Mouse (Mus musculus): Measurements from ENCODE around the gene Irf4.
A peak's percentile ranks its signal among the peaks of the same experiment; 100 is the strongest.

The Irf4 gene

DNA sequence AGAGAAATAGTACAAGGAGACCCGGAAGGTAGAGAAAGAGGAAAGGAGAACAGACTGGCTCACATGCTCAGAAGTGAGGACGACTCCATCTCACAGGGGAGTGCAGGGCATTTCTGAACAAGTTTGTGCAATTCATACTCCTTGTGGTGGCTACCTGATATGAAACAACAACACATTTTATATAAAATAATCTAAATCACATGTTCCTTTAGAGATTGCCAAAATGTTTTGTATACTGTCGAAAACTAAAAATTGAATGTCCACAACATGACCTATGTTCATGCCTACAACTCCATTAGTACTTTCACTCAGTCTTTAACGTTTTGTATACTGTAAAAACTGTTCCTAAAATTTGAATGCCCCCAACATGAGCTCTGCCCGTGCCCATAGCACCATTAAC, 7.9 kb upstream of the Irf4 start:
- no peak for DNase-seq

GRCm38 (mm10) chr13:30742411-30742970, 6.5 kb upstream of the Irf4 start:
- DNase-seq = no peak

DNA sequence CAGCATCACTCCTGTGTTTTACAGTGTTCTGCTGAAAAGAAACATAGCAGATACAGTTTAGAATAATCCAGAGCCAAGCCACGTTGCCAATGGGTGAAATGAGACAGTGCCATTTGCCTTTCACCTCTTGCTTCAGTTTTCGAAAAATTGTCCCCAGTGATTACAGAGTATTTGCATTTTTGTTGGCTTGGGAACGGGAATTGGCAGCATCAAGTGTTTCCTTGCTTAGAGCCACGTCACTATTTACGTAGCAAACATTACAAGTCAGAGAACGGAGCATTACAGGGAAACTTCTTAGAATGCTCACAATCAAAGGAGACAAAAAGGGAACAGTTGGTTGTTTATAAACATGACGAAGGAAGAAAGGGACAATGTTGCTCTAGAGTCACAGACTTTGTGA, 3.9 kb upstream of the Irf4 start:
- DNase-seq = no peak

DNA sequence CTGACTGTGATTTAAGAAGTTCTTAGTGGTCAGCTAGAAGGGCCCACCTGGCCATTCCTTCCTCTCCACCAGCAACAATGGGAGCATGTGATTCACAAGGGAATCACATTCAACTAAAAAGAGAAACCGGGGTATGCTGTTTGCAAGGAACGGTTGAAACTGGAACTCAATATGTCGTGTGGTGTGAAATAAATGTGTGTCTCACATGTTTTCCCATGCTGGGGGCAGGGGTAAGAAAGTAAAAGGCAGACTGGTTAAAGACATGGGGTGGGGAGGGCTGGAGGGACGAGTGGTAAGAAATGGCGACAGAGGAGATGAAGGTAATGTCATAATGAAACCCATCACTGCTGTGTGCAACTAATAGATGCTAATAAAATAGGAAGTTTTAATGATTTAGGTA, 2.0 kb upstream of the Irf4 start:
- DNase-seq = no peak

DNA sequence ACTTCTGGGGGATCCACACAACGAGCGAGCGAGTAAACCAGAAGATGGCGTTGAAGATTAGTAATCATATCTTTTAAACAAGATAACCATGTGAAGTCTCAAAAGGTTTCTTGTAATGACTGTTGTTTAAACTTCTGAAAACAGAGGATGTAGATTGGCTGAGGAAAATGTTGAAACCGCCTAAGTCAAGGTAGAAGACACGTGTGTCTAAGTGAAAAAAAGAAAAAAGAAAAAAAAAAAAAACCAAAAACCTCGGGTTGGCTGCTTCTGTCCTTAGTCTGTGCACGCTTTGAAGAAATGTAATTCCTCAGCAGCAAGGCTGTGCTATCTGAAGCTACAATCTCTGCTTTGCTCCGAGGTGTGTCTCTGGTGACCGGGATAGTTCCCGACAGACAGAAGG, 1.5 kb upstream of the Irf4 start:
- no peak for DNase-seq

DNA sequence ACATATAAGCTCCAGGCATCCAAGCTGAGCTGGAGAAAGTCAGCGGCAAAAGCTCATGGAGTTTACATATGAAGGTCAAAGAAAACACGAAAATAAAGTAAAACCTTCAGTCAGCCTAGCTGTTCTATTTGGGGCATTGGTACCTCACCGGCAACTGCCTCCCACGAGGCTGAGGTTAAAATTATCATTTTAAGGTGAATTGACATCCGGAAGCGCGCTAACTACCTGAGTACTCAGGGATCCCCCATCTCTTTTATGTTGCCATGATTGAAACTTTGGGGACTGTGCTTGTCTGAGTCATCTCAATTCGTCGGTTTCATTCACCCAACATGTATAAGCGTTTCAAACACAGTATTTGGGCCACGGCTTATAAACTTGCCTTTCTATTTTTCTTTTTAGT, 705 bp upstream of the Irf4 start:
- no peak for DNase-seq

- no peak for DNase-seq
These were observed 623 bp downstream of the Irf4 start for GRCm38 (mm10) chr13:30749557-30750141.

- DNase-seq = no peak
These were observed 1.7 kb downstream of the Irf4 start for GRCm38 (mm10) chr13:30750461-30751303.

- DNase-seq = no peak
These were observed 2.2 kb downstream of the Irf4 start for GRCm38 (mm10) chr13:30751304-30751580.

DNA sequence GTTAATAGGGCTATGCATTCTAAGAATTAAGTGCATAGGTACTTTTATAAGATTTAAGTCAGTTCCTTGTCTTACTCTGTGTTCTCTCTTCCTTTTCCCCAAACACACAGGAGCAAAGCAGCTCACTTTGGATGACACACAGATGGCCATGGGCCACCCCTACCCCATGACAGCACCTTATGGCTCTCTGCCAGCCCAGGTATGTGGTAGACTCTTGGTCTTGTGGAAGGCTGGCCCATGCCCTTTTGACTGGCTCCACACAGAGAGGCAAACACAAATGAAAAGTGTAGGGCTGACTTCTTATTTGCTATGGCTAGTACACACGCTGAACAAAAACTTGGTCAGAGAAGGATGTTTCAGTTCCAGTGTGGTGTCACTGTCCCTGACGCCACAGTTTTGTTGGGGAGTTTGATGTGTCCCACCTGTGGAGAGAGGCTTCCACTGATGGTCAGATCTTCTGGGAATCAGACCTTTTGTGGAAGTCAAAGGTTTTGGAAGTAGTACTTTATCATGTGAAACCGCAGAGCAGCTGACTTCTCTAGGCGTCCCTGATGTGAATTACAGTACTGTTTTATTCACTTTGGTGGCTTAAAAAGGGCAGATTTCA, 3.7 kb downstream of the Irf4 start:
- no peak for DNase-seq

DNA sequence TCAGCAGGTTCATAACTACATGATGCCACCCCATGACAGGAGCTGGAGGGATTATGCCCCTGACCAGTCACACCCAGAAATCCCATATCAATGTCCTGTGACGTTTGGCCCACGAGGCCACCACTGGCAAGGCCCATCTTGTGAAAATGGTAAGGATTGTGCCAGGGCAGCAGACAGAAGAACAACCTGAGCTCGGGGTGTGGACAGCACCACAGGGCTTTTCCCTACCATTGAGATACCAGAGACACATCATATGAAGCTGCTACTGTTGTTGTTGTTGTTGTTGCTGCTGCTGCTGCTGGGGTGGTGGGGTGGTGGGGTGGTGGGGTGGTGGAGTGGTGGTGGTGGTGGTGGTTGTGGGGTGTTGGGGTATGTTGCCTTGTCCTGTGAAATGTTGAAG, 4.4 kb downstream of the Irf4 start:
- DNase-seq = no peak

DNA sequence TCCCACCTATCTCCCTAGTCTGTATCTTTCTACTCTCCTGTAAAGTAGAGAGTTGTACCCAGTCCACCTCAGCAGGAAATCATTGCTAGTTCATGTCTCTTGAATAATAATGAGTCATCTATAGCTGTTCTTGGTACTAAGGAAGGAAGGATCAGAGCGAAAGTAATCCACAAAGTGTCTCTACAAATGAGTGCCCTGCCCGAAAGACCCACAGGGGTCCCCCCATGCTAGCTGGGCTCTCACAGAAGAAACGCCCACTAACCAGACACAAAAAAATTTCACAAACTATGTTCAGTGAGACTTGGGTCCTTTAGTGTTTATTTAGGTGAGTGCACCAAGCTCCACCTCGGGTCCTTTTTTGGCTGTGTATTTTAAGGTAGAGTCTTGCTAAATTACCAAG, 5.0 kb downstream of the Irf4 start:
- no peak for DNase-seq

- DNase-seq = no peak
These were observed 5.9 kb downstream of the Irf4 start for GRCm38 (mm10) chr13:30754825-30755476.

GRCm38 (mm10) chr13:30755577-30755976, 6.6 kb downstream of the Irf4 start:
- DNase-seq = no peak

DNA sequence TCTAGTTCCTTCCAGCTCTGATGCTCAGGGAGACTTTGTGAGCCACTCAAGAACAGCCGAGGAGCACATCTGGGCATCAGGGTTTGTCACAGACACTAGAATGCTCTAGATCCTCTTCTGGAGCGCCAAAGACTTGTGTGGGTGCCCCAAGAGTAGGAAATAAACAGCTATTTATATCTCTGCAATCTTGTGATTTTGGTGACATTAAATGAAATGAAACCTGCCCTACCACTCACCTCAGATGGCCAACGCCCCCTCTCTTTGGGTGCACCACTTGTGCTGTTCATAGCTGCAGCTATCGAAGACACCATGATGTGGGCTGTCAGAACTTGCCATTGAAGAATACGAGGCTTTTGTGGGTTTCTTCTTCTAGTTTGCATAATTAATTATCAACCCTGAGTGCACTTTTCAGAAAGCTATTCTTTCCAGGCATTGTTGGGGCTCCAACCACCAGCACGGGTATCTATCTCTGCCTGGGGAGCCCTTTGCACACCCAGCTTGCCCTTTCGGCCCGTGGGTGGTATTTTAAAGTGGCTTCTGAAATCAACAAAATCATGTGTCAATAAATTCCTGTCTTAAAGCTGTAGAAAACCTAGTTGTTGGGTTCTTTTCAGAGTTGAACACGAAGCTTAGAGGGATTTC, 7.1 kb downstream of the Irf4 start:
- DNase-seq = no peak

DNA sequence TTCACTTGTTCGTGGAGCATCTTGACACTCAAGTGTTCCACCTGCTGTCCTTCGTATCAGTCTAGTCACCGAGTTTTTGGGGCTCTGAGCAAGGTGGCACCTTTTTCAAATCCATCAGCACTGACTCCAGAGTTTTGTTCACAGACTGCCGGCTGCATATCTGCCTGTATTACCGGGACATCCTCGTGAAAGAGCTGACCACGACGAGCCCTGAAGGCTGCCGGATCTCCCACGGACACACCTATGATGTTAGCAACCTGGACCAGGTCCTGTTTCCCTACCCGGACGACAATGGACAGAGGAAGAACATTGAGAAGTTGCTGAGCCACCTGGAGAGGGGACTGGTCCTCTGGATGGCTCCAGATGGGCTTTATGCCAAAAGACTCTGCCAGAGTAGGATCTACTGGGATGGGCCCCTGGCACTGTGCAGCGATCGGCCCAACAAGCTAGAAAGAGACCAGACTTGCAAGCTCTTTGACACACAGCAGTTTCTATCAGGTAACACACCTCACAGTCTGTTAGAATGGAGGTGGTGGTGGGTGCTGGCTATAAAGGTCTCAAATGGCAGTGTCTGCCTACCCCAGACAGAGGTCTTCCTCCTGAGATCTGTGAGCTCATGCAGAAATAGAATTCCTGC, 8.4 kb downstream of the Irf4 start:
- DNase-seq = no peak

GRCm38 (mm10) chr13:30758789-30759381, 9.9 kb downstream of the Irf4 start:
- no peak for DNase-seq

DNA sequence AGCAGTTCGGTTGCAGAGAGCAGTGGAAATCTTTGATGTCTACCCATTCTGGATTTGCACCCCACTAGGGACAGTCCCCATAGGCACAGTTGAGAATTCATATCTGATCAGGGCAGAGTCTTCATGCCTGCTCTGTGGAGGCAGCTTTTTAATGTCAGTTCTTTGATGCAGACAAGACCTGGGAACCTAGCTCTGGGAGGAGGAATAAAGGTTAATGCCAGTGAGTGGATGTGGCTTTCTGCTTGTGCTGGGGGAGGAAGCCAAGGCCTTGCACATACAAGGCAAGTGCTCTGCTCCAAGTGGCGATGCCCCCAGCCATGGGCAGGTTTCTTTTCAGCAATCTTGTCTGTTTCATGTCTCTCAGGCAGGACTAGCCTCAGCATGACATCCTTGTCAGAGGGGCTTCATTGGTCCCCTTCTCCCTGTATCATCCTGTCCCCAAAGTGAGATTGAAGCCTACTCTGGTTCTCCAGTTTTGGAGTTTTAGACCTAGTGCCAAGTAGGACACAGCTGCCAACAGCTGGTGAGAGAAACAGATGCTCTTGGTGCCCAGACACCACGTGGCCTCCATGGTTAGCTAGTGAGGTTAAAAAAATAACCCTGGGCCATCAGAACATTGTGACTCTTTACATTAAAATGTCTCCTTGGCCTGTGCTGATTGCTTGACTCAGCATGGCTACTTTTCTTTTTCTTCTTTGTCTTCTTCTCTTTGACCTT, 11.5 kb downstream of the Irf4 start:
- peak; percentile 64 for DNase-seq

- DNase-seq = peak; percentile 67
These were observed 12.2 kb downstream of the Irf4 start for GRCm38 (mm10) chr13:30761151-30761631.

GRCm38 (mm10) chr13:30762224-30762623, 13.2 kb downstream of the Irf4 start:
- no peak for DNase-seq

DNA sequence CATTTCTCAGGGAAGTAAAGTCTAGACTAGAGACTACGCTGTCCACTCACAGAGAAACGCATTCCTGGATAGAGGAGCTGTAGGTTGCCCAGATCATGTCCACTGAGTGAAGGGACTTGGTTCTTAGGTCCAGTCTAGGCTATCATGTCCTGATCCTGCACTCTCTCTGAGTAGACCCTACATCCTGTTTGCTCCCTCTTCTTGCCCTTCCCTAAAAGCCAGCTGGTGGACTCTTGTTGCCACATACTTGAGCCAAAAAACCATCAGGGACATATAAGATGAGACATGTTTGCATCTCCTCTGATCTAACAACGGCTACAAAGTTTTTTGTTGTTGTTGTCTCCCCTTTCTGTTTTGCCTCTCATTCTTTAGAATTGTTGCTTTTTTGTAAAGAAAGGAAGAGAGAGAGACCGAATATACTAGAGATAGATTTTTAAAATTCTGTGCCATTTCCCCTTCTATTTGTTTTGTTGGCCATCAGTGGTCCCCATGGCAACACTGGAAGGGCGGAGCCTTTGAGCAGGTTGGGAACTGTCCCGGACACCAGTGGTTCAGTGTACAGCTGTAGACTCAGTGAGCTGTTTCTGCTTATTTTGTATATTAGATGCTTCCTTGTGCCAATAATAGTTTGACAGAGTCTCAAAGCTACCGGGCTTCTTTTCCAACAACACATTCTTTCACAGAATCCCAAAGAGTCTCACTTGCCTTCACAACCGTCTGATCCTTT, 15.2 kb downstream of the Irf4 start:
- no peak for DNase-seq
